Mouse (Mus musculus) kidney, embryonic 14.5 days (tissue): ENCODE measurements around the gene Lhb. TPM values are rescaled to one million over a fixed set of nuclear protein-coding genes. Genes with fewer than 3 reads are reported as not detected.
"Not testable (repeated sequence)": the region's sequence is repeated elsewhere in the genome, so short reads cannot be mapped to it uniquely, and the experiment has no call there.

Source experiments
- ATAC-seq: fragments of 200-750 bp; cut with Nextera tagmentation; 2 replicates; pipeline ENCODE4 v1.8.0; 2017; ENCODE audit warnings: moderate number of reproducible peaks, mild to moderate bottlenecking, moderate TSS enrichment, moderate library complexity; ENCODE audit not compliant: low FRiP score, low TSS enrichment
- H3K27ac ChIP-seq: fragments of 300-500 bp; sonication (generic); 2 replicates; pipeline ENCODE4 v1.5.1; 2014; ENCODE audit warnings: low read depth, mild to moderate bottlenecking, low read length, moderate library complexity, mixed read lengths
- H3K27me3 ChIP-seq: fragments of 300-500 bp; sonication (generic); 2 replicates; pipeline ENCODE4 v1.6.1; 2014; ENCODE audit warnings: mild to moderate bottlenecking, low read length; ENCODE audit not compliant: control insufficient read depth, insufficient read depth
- H3K36me3 ChIP-seq: fragments of 300-500 bp; sonication (generic); 2 replicates; pipeline ENCODE4 v1.6.1; 2014; ENCODE audit warnings: low read length, mixed read lengths; ENCODE audit not compliant: control insufficient read depth, insufficient read depth
- H3K4me1 ChIP-seq: fragments of 300-500 bp; sonication (generic); 2 replicates; pipeline ENCODE4 v1.6.1; 2014; ENCODE audit warnings: low read length, mixed read lengths; ENCODE audit not compliant: control insufficient read depth, insufficient read depth
- H3K4me2 ChIP-seq: fragments of 300-500 bp; sonication (generic); replicated peaks from 2 replicates; pipeline ENCODE4 v1.6.1; 2014; ENCODE audit warnings: low read depth, mild to moderate bottlenecking, low read length
- H3K4me3 ChIP-seq: fragments of 300-500 bp; sonication (generic); 2 replicates; pipeline ENCODE4 v1.5.1; 2014; ENCODE audit warnings: mild to moderate bottlenecking, low read length
- H3K9ac ChIP-seq: fragments of 300-500 bp; sonication (generic); 2 replicates; pipeline ENCODE4 v1.6.1; 2014; ENCODE audit warnings: low read depth, mild to moderate bottlenecking, low read length, moderate library complexity
- H3K9me3 ChIP-seq: fragments of 300-500 bp; sonication (generic); 2 replicates; pipeline ENCODE4 v1.6.1; 2016; ENCODE audit warnings: low read length; ENCODE audit not compliant: control insufficient read depth
- WGBS: fragments of 180-500 bp; shearing (Covaris S2); extraction: QIAGEN DNeasy Blood & Tissue Kit; methylation state at CpG from one replicate; pipeline ENCODE4 v1.1.7; 2014; 5-methylcytosine and 5-hydroxymethylcytosine counted together
- polyA plus RNA-seq: library from polyadenylated mRNA; unstranded; fragments of >200 nt; fragmentation: Nextera tagmentation; extraction: Ambion mirVana; gene quantifications from 2 replicates; pipeline ENCODE4 v1.2.1, GENCODE M21; 2014

The Lhb gene
- polyA plus RNA-seq: not detected in 2 replicates

DNA sequence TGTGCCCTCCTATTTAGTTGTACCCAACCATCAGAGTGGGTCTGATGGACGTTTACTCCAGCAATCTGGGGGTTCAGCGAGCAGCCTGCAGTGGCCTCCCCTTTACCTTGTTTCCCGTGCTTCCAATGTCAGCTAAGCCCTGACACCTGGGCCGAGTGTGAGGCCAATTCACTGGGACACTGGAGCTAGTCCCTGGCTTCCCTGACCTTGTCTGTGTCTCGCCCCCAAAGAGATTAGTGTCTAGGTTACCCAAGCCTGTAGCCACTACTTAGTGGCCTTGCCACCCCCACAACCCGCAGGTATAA is at the start of gene Lhb:
Lhb (plus strand) TSS at position 206 of the 305 bp plus-strand sequence.
- H3K4me1 ChIP-seq: peaks cover 10% of the 10 kb centered on the region
- peak within 1 kb of the TSS; percentile 24; the same call in 1 of the 2 replicates for H3K4me2 ChIP-seq
- H3K9ac ChIP-seq: no peak within 1 kb of the TSS
- peaks cover 50% of the 10 kb centered on the region for H3K36me3 ChIP-seq
- H3K4me3 ChIP-seq: no peak within 1 kb of the TSS
- 55% methylated on average over 6 of the region's 6 CpGs for WGBS
- no peak within 1 kb of the TSS for H3K27ac ChIP-seq
- no peak for ATAC-seq
- H3K27me3 ChIP-seq: peaks cover 34% of the 10 kb centered on the region
- H3K9me3 ChIP-seq: no peaks in the 10 kb centered on the region

GRCm38 (mm10) chr7:45372371-45372770 is 48.2 kb upstream of the Lhb start:
- Histone ChIP-seq H3K36me3 (peaks cover 49% of the 10 kb centered on the region), H3K4me3 (no peak overlapping the region), H3K4me1 (peaks cover 19% of the 10 kb centered on the region), H3K9me3 (no peaks in the 10 kb centered on the region), H3K27me3 (peaks cover 20% of the 10 kb centered on the region), H3K4me2 (no peak overlapping the region), H3K27ac (no peak overlapping the region), H3K9ac (no peak overlapping the region)
- no peak for ATAC-seq
- WGBS: 88% methylated on average over 5 of the region's 5 CpGs

- Histone ChIP-seq H3K27ac (no peak overlapping the region), H3K4me1 (peaks cover 11% of the 10 kb centered on the region; the same call in 1 of the 2 replicates), H3K36me3 (peaks cover 71% of the 10 kb centered on the region), H3K9ac (no peak overlapping the region), H3K4me3 (no peak overlapping the region), H3K9me3 (no peaks in the 10 kb centered on the region), H3K27me3 (peaks cover 7% of the 10 kb centered on the region; the same call in 1 of the 2 replicates), H3K4me2 (no peak overlapping the region)
- no peak for ATAC-seq
- WGBS: 96% methylated on average over 8 of the region's 8 CpGs
These were observed 46.0 kb upstream of the Lhb start for GRCm38 (mm10) chr7:45374620-45375019.

- WGBS: 97% methylated on average over 1 of the region's 1 CpGs
- H3K4me3 ChIP-seq: no peak overlapping the region
- H3K9me3 ChIP-seq: no peaks in the 10 kb centered on the region
- H3K9ac ChIP-seq: no peak overlapping the region
- no peaks in the 10 kb centered on the region for H3K27me3 ChIP-seq
- H3K4me2 ChIP-seq: no peak overlapping the region
- H3K4me1 ChIP-seq: 0 out of 2 replicates have a peak, but pooled peaks cover under 1% of the 10 kb centered on the region
- H3K36me3 ChIP-seq: peaks cover 85% of the 10 kb centered on the region
- H3K27ac ChIP-seq: no peak overlapping the region
- no peak for ATAC-seq
These were observed 44.6 kb upstream of the Lhb start for GRCm38 (mm10) chr7:45376057-45376456.

DNA sequence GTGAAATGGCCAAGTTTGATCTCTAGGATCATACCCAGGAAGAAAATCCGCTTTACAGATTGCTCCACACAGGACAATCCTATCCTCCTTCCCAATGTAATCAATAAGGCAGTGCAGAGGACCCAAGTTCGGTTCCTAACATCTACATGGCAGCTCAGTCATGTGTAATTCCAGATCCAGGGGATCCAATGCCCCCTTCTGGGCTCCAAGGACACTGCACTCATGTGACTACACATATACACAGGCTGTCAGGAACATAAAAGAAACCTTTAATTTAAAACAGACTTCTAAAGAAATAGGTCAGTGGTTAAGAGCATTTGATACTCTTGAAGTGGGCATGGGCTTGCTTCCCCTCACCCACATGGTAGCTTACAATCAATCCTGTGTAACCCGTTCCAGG is 34.5 kb upstream of the Lhb start:
- 88% methylated on average over 3 of the region's 3 CpGs for WGBS
- Histone ChIP-seq H3K4me2 (no peak overlapping the region), H3K27ac (no peak overlapping the region), H3K27me3 (no peaks in the 10 kb centered on the region), H3K4me3 (no peak overlapping the region), H3K36me3 (peaks cover 98% of the 10 kb centered on the region), H3K4me1 (no peaks in the 10 kb centered on the region), H3K9me3 (no peaks in the 10 kb centered on the region), H3K9ac (no peak overlapping the region)
- no peak for ATAC-seq

GRCm38 (mm10) chr7:45395129-45395541 is 25.5 kb upstream of the Lhb start:
- Histone ChIP-seq H3K4me1 (peaks cover 14% of the 10 kb centered on the region), H3K9ac (peak overlapping the region; percentile 82), H3K9me3 (no peaks in the 10 kb centered on the region), H3K27ac (peak overlapping the region; percentile 77), H3K4me3 (peak overlapping the region; percentile 61), H3K4me2 (peak overlapping the region; percentile 73), H3K36me3 (peaks cover 40% of the 10 kb centered on the region), H3K27me3 (no peaks in the 10 kb centered on the region)
- 0% methylated on average over 19 of the region's 20 CpGs for WGBS
- peak; percentile 79 for ATAC-seq

- H3K27ac ChIP-seq: peak within 1 kb of the TSS; percentile 77
- no peaks in the 10 kb centered on the region for H3K9me3 ChIP-seq
- H3K4me3 ChIP-seq: peak within 1 kb of the TSS; percentile 61
- H3K4me1 ChIP-seq: peaks cover 14% of the 10 kb centered on the region
- peak within 1 kb of the TSS; percentile 73 for H3K4me2 ChIP-seq
- H3K9ac ChIP-seq: peak within 1 kb of the TSS; percentile 82
- H3K36me3 ChIP-seq: peaks cover 34% of the 10 kb centered on the region
- under 1% methylated on average over 60 of the region's 60 CpGs for WGBS
- peak; percentile 98 for ATAC-seq
- no peaks in the 10 kb centered on the region for H3K27me3 ChIP-seq
These were observed 24.9 kb upstream of the Lhb start, which contains the start of gene Snrnp70 for GRCm38 (mm10) chr7:45395578-45396336. Gene Snrnp70 (minus strand): TSS chr7:45395742.

DNA sequence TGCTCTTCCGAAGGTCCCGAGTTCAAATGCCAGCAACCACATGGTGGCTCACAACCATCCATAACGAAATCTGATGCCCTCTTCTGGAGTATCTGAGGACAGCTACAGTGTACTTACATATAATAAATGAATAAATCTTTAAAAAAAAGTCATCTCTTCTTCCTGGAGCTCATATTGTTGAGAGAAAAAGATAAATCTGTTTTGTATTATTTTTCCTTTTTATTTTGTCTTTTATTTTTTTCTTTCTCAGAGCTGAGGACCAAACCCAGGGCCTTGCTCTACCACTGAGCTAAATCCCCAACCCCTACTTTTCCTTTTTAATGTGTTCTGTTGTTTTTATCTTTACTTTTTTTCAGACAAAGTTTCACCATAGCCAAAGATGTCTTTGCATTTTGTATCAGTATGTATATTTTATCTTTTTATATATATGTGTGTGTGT is 24.3 kb upstream of the Lhb start:
- not testable (repeated sequence) for H3K27ac ChIP-seq, H3K9ac ChIP-seq

GRCm38 (mm10) chr7:45396787-45397186 is 23.8 kb upstream of the Lhb start:
- H3K27ac ChIP-seq: no peak overlapping the region
- H3K4me3 ChIP-seq: no peak overlapping the region
- no peak for ATAC-seq
- H3K27me3 ChIP-seq: no peaks in the 10 kb centered on the region
- peaks cover 14% of the 10 kb centered on the region for H3K4me1 ChIP-seq
- peaks cover 25% of the 10 kb centered on the region for H3K36me3 ChIP-seq
- H3K9ac ChIP-seq: no peak overlapping the region
- WGBS: 79% methylated on average over 2 of the region's 2 CpGs
- H3K9me3 ChIP-seq: no peaks in the 10 kb centered on the region
- no peak overlapping the region for H3K4me2 ChIP-seq

More for the DNA sequence above, 24.3 kb upstream of the Lhb start:
- 3% methylated on average over 3 of the region's 3 CpGs for WGBS
- Histone ChIP-seq H3K36me3 (peaks cover 29% of the 10 kb centered on the region), H3K4me1 (peaks cover 14% of the 10 kb centered on the region), H3K4me2 (peak overlapping the region; percentile 55), H3K4me3 (peak overlapping the region; percentile 46)
- not testable (repeated sequence) for H3K9me3 ChIP-seq, H3K27me3 ChIP-seq, ATAC-seq
